Mouse (Mus musculus) bone marrow macrophage, adult 2 months (primary cell): ENCODE data around the gene Hoxb1. TPM values are rescaled to one million over a fixed set of nuclear protein-coding genes. Genes with fewer than 3 reads are reported as not detected.

Experiments used
- H3K27ac ChIP-seq: 2 replicates; pipeline ENCODE4 v1.5.1; 2012; ENCODE audit warnings: low read depth, low read length; ENCODE audit not compliant: insufficient read depth
- H3K4me1 ChIP-seq: 2 replicates; pipeline ENCODE4 v1.6.1; 2012; ENCODE audit warnings: low read length; ENCODE audit not compliant: control insufficient read depth, insufficient read depth
- H3K4me3 ChIP-seq: 2 replicates; pipeline ENCODE4 v1.5.1; 2012; ENCODE audit warnings: mild to moderate bottlenecking, low read length, moderate library complexity; ENCODE audit not compliant: insufficient read depth
- CTCF ChIP-seq: IDR thresholded peaks from 2 replicates; pipeline ENCODE4 v1.5.1; 2012; ENCODE audit warnings: low read depth, mild to moderate bottlenecking, low read length, moderate library complexity
- POLR2A ChIP-seq: IDR thresholded peaks from 2 replicates; pipeline ENCODE4 v1.6.1; 2012; ENCODE audit warnings: mild to moderate bottlenecking, low read depth, low read length, borderline replicate concordance
- polyA plus RNA-seq: library from polyadenylated mRNA; stranded (reverse); fragments of >200 nt; gene quantifications from 2 replicates; pipeline ENCODE4 v1.2.4, GENCODE M21; 2012; ENCODE audit not compliant: missing spikeins, insufficient read depth, insufficient read length

Gene Hoxb1
- polyA plus RNA-seq, 1 experiment = not detected

DNA sequence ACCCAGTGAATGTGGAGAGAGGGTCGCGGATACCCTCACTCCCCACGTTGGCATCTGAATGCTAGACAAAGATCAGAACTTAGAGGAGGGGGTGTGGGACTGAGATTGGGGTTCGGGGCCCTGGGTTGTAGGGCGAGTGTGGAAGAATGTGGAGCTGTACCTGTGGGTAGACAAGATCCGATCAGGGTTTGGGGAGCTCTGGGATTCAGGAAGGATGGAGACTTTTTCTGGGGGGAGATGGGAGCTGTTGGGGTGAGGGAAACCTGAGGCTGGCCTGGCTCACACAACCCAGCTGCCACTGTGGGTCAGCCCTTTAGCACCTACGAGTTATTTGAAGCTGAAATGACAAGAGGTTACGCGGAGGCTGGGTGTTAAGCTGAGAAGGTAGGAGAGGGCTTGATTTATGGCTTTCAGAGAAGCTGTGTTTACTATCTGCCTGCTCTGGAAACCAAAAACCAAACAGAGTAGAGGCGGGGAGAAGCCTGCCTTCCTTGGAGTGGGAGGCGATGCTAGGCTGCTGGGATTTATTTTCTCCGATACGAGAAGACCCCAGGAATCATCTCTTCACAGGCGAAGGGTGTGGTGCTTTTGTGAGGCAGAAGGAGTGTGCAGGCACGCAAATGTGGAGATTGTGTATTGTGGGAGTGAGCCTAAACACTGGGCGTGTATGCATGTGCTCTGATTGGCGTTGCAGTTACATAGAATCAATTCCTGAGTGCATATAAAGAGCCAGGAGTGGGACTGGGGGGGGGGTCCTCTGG is 32.1 kb upstream of the Hoxb1 start:
- Histone ChIP-seq H3K4me1 (no peaks in the 10 kb centered on the region), H3K4me3 (no peak overlapping the region), H3K27ac (no peak overlapping the region)
- TF ChIP-seq POLR2A (no peak), CTCF (no peak)

DNA sequence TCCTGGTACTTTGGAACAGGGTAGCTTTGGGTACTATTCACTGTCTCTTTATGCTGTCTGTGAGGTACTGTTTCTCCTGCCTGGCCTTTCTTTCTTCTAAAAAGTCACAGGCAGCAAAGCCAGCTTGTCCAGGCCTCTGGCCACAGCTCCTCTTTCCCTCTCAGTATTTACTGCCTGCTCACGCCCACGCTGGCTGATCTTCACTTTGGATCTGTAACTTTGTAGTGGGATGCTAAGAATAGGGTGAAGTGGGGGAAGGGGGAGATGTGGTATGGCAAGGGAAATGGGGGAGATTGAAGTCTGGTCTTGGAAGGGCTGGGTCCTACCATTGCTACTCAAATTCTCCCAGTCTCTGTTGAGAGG is 31.6 kb upstream of the Hoxb1 start:
- TF ChIP-seq POLR2A (no peak), CTCF (no peak)
- Histone ChIP-seq H3K27ac (no peak overlapping the region), H3K4me1 (no peaks in the 10 kb centered on the region), H3K4me3 (no peak overlapping the region)

- no peak for TF ChIP-seq POLR2A
- TF ChIP-seq CTCF = no peak
These were observed 30.6 kb upstream of the Hoxb1 start for GRCm38 (mm10) chr11:96334998-96335397.

DNA sequence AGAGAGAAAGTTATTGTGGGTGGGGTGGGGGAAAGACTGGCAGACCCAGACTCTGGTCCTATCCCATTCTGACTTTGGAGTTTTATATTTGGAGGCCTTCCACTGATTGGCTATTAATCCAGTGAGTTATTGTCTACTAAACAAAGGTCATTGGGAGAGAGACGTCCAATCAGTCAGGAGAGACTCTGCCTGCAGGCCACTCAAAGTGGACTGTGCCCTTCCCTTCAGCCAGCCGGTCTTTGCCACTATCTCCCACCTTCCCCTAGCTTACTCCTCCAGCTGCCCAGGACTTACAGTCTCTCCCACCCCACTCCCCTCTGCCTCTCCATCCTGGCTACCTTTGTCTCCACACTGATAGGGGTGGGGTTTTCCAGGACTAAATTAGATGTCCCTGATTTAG is 29.0 kb upstream of the Hoxb1 start:
- no peak overlapping the region for H3K4me3 ChIP-seq
- H3K27ac ChIP-seq = no peak overlapping the region
- TF ChIP-seq CTCF = no peak
- no peaks in the 10 kb centered on the region for H3K4me1 ChIP-seq

More at GRCm38 (mm10) chr11:96334998-96335397, 30.6 kb upstream of the Hoxb1 start:
- no peak overlapping the region for H3K4me3 ChIP-seq
- H3K4me1 ChIP-seq = no peaks in the 10 kb centered on the region
- H3K27ac ChIP-seq = no peak overlapping the region

GRCm38 (mm10) chr11:96337026-96337425 is 28.5 kb upstream of the Hoxb1 start:
- Histone ChIP-seq H3K27ac (no peak overlapping the region), H3K4me1 (no peaks in the 10 kb centered on the region), H3K4me3 (no peak overlapping the region)
- TF ChIP-seq CTCF (no peak), POLR2A (no peak)

DNA sequence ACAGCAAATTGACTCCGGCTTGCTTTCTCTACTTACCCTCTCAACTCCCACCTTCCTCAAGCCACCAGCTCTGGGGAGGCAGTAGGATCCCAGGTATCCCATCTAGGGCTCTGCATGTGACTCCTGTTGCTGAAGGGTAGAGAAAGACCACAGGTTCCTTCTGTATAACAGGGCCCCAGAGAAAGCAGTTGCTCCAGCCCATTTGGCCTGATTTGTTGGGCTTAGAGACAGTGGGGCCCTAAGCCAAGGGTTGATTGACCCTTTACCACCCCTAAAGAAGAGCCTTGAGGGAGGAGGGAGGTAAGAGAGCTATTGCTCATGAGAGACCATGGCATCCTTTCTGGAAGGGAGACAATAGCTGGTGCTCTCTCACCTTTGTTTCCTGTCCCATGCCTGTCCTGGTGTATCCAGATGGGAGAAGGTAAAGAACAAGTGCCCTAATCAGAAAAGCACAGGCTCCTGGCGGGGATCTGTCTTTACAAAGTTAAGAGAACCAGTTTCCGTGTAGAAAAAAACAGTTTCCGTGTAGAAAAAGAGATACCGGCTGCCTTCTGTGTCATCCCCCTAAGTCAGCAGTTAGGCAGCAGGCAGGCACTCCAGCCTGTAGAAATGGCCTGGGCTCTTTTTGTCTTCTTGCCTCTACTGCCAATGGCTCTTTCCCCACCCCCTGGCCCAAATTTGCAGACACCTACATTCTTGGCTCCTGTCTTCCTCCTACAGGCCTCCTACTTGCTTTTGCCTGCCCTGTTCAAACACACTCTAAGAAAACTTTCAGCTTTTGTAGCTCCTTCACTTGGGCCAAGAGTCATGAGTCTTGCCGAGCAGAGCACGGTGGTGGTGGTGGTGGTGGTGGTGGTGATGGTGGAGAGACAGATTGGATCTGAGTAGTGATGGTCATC is 26.3 kb upstream of the Hoxb1 start:
- H3K4me1 ChIP-seq = no peaks in the 10 kb centered on the region

GRCm38 (mm10) chr11:96340698-96341365 is 24.7 kb upstream of the Hoxb1 start:
- H3K4me1 ChIP-seq = no peaks in the 10 kb centered on the region
- no peak overlapping the region for H3K27ac ChIP-seq
- no peak overlapping the region for H3K4me3 ChIP-seq
- TF ChIP-seq CTCF (no peak), POLR2A (no peak)

More for the DNA sequence above, 26.3 kb upstream of the Hoxb1 start:
- TF ChIP-seq POLR2A = no peak
- TF ChIP-seq CTCF = no peak
- Histone ChIP-seq H3K4me3 (no peak overlapping the region), H3K27ac (no peak overlapping the region)

DNA sequence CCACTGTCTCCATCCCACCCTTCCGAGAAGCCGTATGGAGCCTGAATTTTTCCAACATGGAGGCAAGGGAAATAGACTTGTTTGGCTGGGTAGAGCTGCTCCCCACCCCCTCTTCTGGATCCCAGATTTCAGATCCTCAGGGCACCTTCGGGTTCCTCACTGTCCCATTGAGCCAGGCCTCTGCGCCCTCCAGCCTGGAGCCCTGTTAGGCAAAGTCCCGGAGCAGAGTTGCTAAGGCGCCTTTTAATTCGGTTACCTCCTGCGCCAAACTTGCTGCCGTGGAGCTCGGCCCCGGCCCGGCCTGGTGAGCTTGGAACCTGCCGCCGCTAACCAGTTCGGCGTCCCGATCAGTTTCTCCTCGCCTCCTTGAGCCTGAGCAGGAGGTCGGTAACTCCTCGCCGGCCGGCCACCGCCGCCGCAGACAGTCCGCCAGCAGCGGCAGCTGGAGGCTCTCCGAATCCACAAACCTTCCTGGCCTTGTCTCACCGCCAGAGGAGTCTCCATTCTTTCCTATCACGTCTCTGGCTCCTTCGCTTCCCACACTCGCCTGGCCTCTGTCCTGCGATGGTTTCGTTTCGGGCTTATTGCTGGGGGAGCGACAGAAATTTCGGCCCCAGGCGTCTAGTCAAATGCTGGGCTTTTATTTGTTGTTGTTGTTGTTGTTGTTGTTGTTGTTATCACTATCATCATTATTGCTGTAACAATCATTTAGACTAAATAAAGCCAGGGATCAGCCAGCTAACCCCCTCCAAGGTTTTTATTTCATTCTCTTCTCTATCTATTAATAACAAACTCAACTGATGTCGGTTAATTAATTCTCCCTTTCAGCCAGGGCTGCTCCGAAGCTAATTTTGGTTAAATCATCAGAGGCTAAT is 23.6 kb upstream of the Hoxb1 start:
- H3K4me3 ChIP-seq = no peak overlapping the region
- H3K27ac ChIP-seq = no peak overlapping the region
- no peaks in the 10 kb centered on the region for H3K4me1 ChIP-seq
- TF ChIP-seq POLR2A = no peak

DNA sequence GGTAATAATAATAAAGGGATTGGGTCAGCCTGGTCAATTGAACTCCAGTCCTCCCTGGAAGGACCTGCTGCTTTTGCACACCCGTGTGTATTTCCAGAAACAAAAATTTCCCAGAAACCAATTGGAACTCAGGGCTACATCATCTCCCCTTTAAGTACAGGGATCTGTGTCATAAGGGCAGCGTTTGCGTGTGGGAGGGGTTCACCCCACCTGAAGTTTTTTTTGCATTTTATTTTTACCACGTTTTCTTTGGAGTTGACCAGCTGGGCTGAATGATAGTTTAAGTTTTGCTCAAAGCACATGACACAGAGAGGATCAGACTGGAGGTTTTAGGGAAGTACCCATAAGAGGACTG is 23.0 kb upstream of the Hoxb1 start:
- Histone ChIP-seq H3K4me3 (no peak overlapping the region), H3K27ac (no peak overlapping the region), H3K4me1 (no peaks in the 10 kb centered on the region)
- TF ChIP-seq POLR2A = no peak
- TF ChIP-seq CTCF = no peak
